Mouse (Mus musculus): ENCODE measurements around the gene Tmem30b.
"Not testable (repeated sequence)": the region's sequence is repeated elsewhere in the genome, so short reads cannot be mapped to it uniquely, and the experiment has no call there.

The Tmem30b gene

GRCm38 (mm10) chr12:73558525-73559195, 12.5 kb upstream of the Tmem30b start:
- DNase-seq (ENCODE audit: low read depth, low spot score), result no peak

- DNase-seq (ENCODE audit: low read depth, low spot score), result peak; percentile 36
These were observed 8.0 kb upstream of the Tmem30b start for GRCm38 (mm10) chr12:73554155-73554554.

GRCm38 (mm10) chr12:73548259-73548658, 2.1 kb upstream of the Tmem30b start:
- DNase-seq (ENCODE audit: low read depth, low spot score), result no peak

GRCm38 (mm10) chr12:73547646-73548045, 1.5 kb upstream of the Tmem30b start:
- DNase-seq (ENCODE audit: low read depth, low spot score), result no peak

GRCm38 (mm10) chr12:73545672-73546085, 513 bp downstream of the Tmem30b start:
- DNase-seq (ENCODE audit: low read depth, low spot score), result no peak

- no peak for DNase-seq (ENCODE audit: low read depth, low spot score)
These were observed 1.2 kb downstream of the Tmem30b start for GRCm38 (mm10) chr12:73544736-73545671.

GRCm38 (mm10) chr12:73543191-73543590, 3.0 kb downstream of the Tmem30b start:
- DNase-seq (ENCODE audit: low read depth, low spot score), result no peak

- no peak for DNase-seq (ENCODE audit: low read depth, low spot score)
These were observed 5.8 kb downstream of the Tmem30b start for GRCm38 (mm10) chr12:73540402-73540801.

- no peak for DNase-seq (ENCODE audit: low read depth, low spot score)
These were observed 7.0 kb downstream of the Tmem30b start for GRCm38 (mm10) chr12:73539151-73539550.

GRCm38 (mm10) chr12:73538139-73538508, 8.1 kb downstream of the Tmem30b start:
- DNase-seq (ENCODE audit: low read depth, low spot score), result not testable (repeated sequence)

- DNase-seq (ENCODE audit: low read depth, low spot score), result no peak
These were observed 8.6 kb downstream of the Tmem30b start for GRCm38 (mm10) chr12:73537499-73538138.

- peak; percentile 12 for DNase-seq (ENCODE audit: low read depth, low spot score)
These were observed 11.6 kb downstream of the Tmem30b start for GRCm38 (mm10) chr12:73534591-73534990.

- DNase-seq (ENCODE audit: low read depth, low spot score), result no peak
These were observed 14.2 kb downstream of the Tmem30b start for GRCm38 (mm10) chr12:73531889-73532479.

GRCm38 (mm10) chr12:73529590-73529989, 16.6 kb downstream of the Tmem30b start:
- no peak for DNase-seq (ENCODE audit: low read depth, low spot score)

- DNase-seq (ENCODE audit: low read depth, low spot score), result no peak
These were observed 17.1 kb downstream of the Tmem30b start for GRCm38 (mm10) chr12:73529131-73529530.

- DNase-seq (ENCODE audit: low read depth, low spot score), result not testable (repeated sequence)
These were observed 18.1 kb downstream of the Tmem30b start for GRCm38 (mm10) chr12:73528142-73528541.

- no peak for DNase-seq (ENCODE audit: low read depth, low spot score)
These were observed 20.8 kb downstream of the Tmem30b start for GRCm38 (mm10) chr12:73525254-73525885.

GRCm38 (mm10) chr12:73523066-73523465, 23.1 kb downstream of the Tmem30b start:
- DNase-seq (ENCODE audit: low read depth, low spot score), result no peak

- no peak for DNase-seq (ENCODE audit: low read depth, low spot score)
These were observed 24.2 kb downstream of the Tmem30b start for GRCm38 (mm10) chr12:73521944-73522343.

GRCm38 (mm10) chr12:73521238-73521841, 24.9 kb downstream of the Tmem30b start:
- DNase-seq (ENCODE audit: low read depth, low spot score), result no peak

- no peak for DNase-seq (ENCODE audit: low read depth, low spot score)
These were observed 28.4 kb downstream of the Tmem30b start for GRCm38 (mm10) chr12:73517768-73518167.

All from brain, embryonic 18.5 days (tissue).